In the genomic region with DNA sequence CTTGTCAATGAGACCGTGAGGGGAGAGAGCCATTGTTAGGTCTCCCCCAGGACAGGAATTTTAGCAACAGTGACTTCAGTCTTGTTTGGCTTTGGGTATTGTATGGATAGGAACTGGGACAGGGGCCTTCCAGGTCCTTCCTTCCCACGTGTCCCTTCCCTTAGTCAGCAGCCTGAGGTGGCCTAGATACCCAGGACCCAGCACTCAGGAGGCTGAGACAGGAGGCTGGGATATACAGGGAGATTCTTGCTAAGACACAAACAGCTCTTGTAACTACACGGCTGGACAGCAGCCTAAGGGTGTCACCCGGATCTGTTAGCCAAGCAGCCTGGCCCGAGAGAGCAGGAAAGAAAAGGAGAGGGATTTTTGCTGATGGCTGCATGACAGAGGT, we compare ENCODE assay signal across 14 mouse cellular contexts. TPM values are rescaled to one million over a fixed set of nuclear protein-coding genes. Genes with fewer than 3 reads are reported as not detected.
DNase-seq lines count a peak whose midpoint lies in the region; TF ChIP-seq lines count a peak whose summit lies in the region.
"Had no signal": no experiment of that assay in that cellular context is flagged by ENCODE, and none has a peak within 500 bp of the region (broad histone marks: within the 10 kb centered on the region; RNA-seq: fewer than 3 reads in every experiment).

No protein-coding gene starts in this region.

- no peak overlapping the region; the same call in 1 of the 2 replicates for H3K27ac ChIP-seq in ES-E14 (ENCODE audit: insufficient read depth, low read depth, low read length, poor library complexity, severe bottlenecking)
- H3K27ac ChIP-seq: forebrain, embryonic 10.5 days; forebrain, embryonic 13.5 days; hindbrain, embryonic 10.5 days; hindbrain, embryonic 13.5 days; intestine, embryonic 15.5 days had no signal

- peaks cover 4 to 12% of the 10 kb centered on the region in 2 experiments; a peak in 3 of 4 replicates for H3K4me1 ChIP-seq in ES-E14 (ENCODE audit: control insufficient read depth in 2 of 2, insufficient read depth in 2 of 2, low read length in 2 of 2, poor library complexity in 1 of 2)
- H3K4me1 ChIP-seq: intestine, embryonic 15.5 days had no signal

- in situ Hi-C loops in ES-E14 (cut with MboI; ENCODE audit: low sequenced_read_pairs in 2 of 2, unreplicated experiment in 2 of 2), result loop anchor here in 1 of 2 experiments (5.0 kb wide), 1 partner anchor 63 kb away; no protein-coding TSS in a partner anchor

- intact Hi-C loops in gastrocnemius, postnatal 14 days (cut with DNase I; ENCODE audit: low total_unique reads), result loop anchor here (2.0 to 5.0 kb wide), 2 partner anchors 37 to 67 kb away; no protein-coding TSS in a partner anchor
- intact Hi-C loops in gastrocnemius, postnatal 36 days (cut with DNase I), result no loop called here

- peak; percentile 22 for DNase-seq in cerebellum, adult 11-12 months
- DNase-seq in cerebellum, adult 9-11 months, result no peak
- peak; percentile 36 for DNase-seq in gastrocnemius, postnatal 14 days
- DNase-seq in gastrocnemius, postnatal 36 days, result no peak
- DNase-seq in ES-E14 (ENCODE audit: low read depth, low spot score), result no peak
- DNase-seq in urinary bladder, postnatal 36 days (ENCODE audit: low spot score in 2 of 2), result no peak
- DNase-seq: gastrocnemius, postnatal 25 days; kidney, adult 11 months; kidney, adult 8-10 months had no signal

- H3K36me3 ChIP-seq in ES-E14 (ENCODE audit: control insufficient read depth, insufficient read depth, low read length, poor library complexity, severe bottlenecking), result no peaks in the 10 kb centered on the region
- H3K36me3 ChIP-seq: forebrain, embryonic 10.5 days; hindbrain, embryonic 10.5 days; hindbrain, embryonic 13.5 days; intestine, embryonic 15.5 days had no signal

- no peaks in the 10 kb centered on the region for H3K9me3 ChIP-seq in ES-E14 (ENCODE audit: control insufficient read depth, insufficient read depth, low read depth, low read length)
- H3K9me3 ChIP-seq: forebrain, embryonic 10.5 days; forebrain, embryonic 13.5 days; hindbrain, embryonic 10.5 days; hindbrain, embryonic 13.5 days; intestine, embryonic 15.5 days had no signal

- H3K9ac ChIP-seq in ES-E14 (ENCODE audit: insufficient read depth, low read depth, low read length, poor library complexity, severe bottlenecking), result peak overlapping the region; percentile 54; the same call in 1 of the 2 replicates
- H3K9ac ChIP-seq: forebrain, embryonic 13.5 days; hindbrain, embryonic 13.5 days; intestine, embryonic 15.5 days had no signal

- peak overlapping the region in 1 of 2 experiments; percentile 56; a peak in 1 of 4 replicates for H3K4me3 ChIP-seq in ES-E14 (ENCODE audit: insufficient read depth in 1 of 2, low read depth in 1 of 2, low read length in 2 of 2, poor library complexity in 1 of 2, severe bottlenecking in 1 of 2)
- H3K4me3 ChIP-seq: forebrain, embryonic 10.5 days; forebrain, embryonic 13.5 days; hindbrain, embryonic 10.5 days; hindbrain, embryonic 13.5 days; intestine, embryonic 15.5 days had no signal

TF ChIP-seq in ES-E14, 5 proteins besides CTCF, POLR2A, EP300 and RAD21:
- TF ChIP-seq ZC3H11A (IDR thresholded peaks at IDR 0.05; ENCODE audit: borderline replicate concordance, low read depth, low read length), result no peak
- no peak for TF ChIP-seq CHD2 (IDR thresholded peaks at IDR 0.05; ENCODE audit: low read depth, low read length)

RNA-seq across cellular contexts. Expression of a gene that starts 12.6 kb away (rescaled TPM):
- 10 to 100 TPM in 1 of 2 experiments, 1 to 10 TPM in 1; 7.2 to 10.6 TPM for total RNA-seq in gastrocnemius, postnatal 14 days (2021)
- 1 to 10 TPM; 2.2 to 3.6 TPM for total RNA-seq in gastrocnemius, postnatal 36 days (2021)
- 4.0 and 6.6 TPM in 2 replicates for total RNA-seq in ES-E14 (2012; rRNA removed)

RNA-seq across cellular contexts. Expression of a gene that starts 16.3 kb away (rescaled TPM):
- total RNA-seq in gastrocnemius, postnatal 14 days (2021), result 10 to 100 TPM; 12.1 to 15.8 TPM
- 1 to 10 TPM; 5.5 to 7.7 TPM for total RNA-seq in gastrocnemius, postnatal 36 days (2021)
- 65.3 and 90.0 TPM in 2 replicates for total RNA-seq in ES-E14 (2012; rRNA removed)

Comparison
In these comparisons a context has a peak if more than half of its experiments do, and no peak if none do; other contexts are left out.
1. DNase-seq: peak in cerebellum, adult 11-12 months (single experiment) and gastrocnemius, postnatal 14 days (single experiment); none in cerebellum, adult 9-11 months (single experiment), gastrocnemius, postnatal 36 days (0 of 2), ES-E14 (single experiment) and urinary bladder, postnatal 36 days (0 of 2).